Mouse (Mus musculus) heart, postnatal 0 days (tissue): ENCODE data around the gene Gm17651.

Experiments used
- CTCF ChIP-seq: IDR thresholded peaks from 2 replicates; pipeline ENCODE4 v1.5.1; 2016; ENCODE audit warnings: antibody characterized with exemption, control low read depth, low read depth
- EP300 ChIP-seq: IDR thresholded peaks from 2 replicates; pipeline ENCODE4 v1.6.1; 2016; ENCODE audit warnings: antibody characterized with exemption, low read depth

GRCm38 (mm10) chr3:97682576-97682975 is 8.1 kb upstream of the Gm17651 start:
- TF ChIP-seq CTCF (no peak), EP300 (no peak)
